Mouse (Mus musculus): Measurements from ENCODE around the gene Rhbdd1. TPM values are rescaled to one million over a fixed set of nuclear protein-coding genes. Genes with fewer than 3 reads are reported as not detected.
A peak's percentile ranks its signal among the peaks of the same experiment; 100 is the strongest.

The Rhbdd1 gene
- polyA plus RNA-seq, 1 experiment from 2014 or later, result 5.7 TPM

DNA sequence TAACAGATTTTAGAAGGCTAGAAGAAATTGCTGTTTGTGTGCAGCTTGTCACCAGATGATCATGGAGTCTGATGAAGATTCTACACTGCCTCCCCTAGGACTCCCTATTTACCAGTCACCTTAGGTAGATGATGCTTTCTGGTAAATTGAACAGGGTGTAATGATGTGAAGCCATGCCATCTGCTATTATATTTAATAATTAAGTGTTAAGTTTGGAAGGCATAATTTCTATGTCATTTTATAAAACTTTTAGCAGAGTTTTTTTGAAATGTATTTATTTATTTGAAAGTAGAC, 13.6 kb downstream of the Rhbdd1 start:
- Histone ChIP-seq H3K27me3 (no peaks in the 10 kb centered on the region), H3K4me3 (no peak overlapping the region), H3K9ac (no peak overlapping the region), H3K9me3 (replicated peaks) (no peaks in the 10 kb centered on the region), H3K4me2 (no peak overlapping the region), H3K36me3 (ENCODE audit: poor library complexity, severe bottlenecking) (no peaks in the 10 kb centered on the region), H3K27ac (no peak overlapping the region), H3K4me1 (peaks cover 27% of the 10 kb centered on the region)
- ATAC-seq, result peak; percentile 73

DNA sequence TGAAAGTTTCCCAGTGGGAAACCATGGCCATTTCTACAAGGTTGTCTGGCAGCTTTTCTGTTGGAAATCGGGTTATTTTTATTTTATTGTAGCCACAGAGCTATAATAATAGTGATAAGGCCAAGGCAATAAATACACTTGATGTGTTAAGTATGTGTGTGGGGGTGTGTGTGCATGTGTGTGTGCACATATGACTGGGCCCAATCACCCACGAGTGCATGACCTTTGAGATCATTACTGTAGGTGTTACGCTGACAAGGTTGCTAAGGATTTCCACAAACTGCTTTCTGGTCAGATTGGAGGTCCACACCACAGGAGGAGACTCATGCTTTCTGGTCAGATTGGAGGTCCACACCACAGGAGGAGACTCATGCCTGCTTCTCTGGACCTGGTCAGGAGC, 18.3 kb downstream of the Rhbdd1 start:
- no peak for ATAC-seq
- H3K4me3 ChIP-seq, result no peak overlapping the region
- no peaks in the 10 kb centered on the region for H3K27me3 ChIP-seq
- H3K9me3 ChIP-seq (replicated peaks), result no peaks in the 10 kb centered on the region
- no peaks in the 10 kb centered on the region for H3K36me3 ChIP-seq (ENCODE audit: poor library complexity, severe bottlenecking)
- no peak overlapping the region for H3K4me2 ChIP-seq
- H3K27ac ChIP-seq, result no peak overlapping the region
- WGBS, result 93% methylated on average over 3 of the region's 3 CpGs
- peaks cover 10% of the 10 kb centered on the region for H3K4me1 ChIP-seq
- no peak overlapping the region for H3K9ac ChIP-seq

DNA sequence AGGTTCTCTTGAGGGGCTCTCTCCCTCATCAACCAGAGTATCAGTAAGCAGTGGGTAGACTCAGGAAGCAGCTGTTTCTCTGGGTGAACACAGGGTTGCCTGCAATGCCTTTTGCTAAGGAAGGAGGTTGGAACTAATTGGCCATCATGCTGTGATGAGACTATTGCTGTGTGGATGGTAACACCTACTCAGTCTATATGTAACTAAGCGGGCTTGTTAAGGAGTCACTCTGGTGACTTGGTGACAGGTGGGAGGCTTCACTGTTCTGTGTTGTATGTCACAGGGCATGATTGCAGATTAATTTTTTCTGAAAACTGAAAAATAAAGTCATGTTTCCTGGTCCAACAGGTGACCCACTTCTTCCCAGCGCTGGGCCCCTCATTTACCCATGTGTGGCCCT, 36.8 kb downstream of the Rhbdd1 start:
- Histone ChIP-seq H3K36me3 (ENCODE audit: poor library complexity, severe bottlenecking) (no peaks in the 10 kb centered on the region), H3K4me2 (no peak overlapping the region), H3K9ac (no peak overlapping the region), H3K27me3 (no peaks in the 10 kb centered on the region), H3K4me3 (no peak overlapping the region), H3K27ac (no peak overlapping the region), H3K4me1 (peaks cover 10% of the 10 kb centered on the region), H3K9me3 (replicated peaks) (no peaks in the 10 kb centered on the region)
- 74% methylated on average over 2 of the region's 2 CpGs for WGBS
- ATAC-seq, result peak; percentile 59; the same call in 1 of the 2 replicates

DNA sequence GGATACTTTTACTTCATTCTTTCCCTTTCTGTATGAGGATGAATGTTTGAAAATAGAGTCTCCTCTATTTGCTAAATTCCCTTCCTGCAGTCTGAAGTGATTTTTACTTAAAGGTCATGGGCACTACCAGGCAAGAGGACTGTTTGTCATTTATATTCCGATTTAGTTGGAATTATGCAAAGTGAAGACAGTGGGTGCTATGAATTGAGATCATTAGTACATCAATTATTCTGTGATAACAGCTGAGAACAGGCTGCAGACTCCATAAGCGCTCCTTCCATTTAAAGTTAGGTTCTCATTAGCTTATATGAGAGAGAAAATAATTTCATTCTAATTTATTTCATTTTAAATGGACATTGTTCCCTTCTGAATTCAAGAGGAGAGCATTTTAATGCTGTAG, 37.5 kb downstream of the Rhbdd1 start:
- Histone ChIP-seq H3K4me1 (peaks cover 13% of the 10 kb centered on the region), H3K9ac (no peak overlapping the region), H3K27ac (no peak overlapping the region), H3K4me2 (no peak overlapping the region), H3K36me3 (ENCODE audit: poor library complexity, severe bottlenecking) (no peaks in the 10 kb centered on the region), H3K27me3 (no peaks in the 10 kb centered on the region), H3K9me3 (replicated peaks) (no peaks in the 10 kb centered on the region), H3K4me3 (no peak overlapping the region)
- peak; percentile 57; the same call in 1 of the 2 replicates for ATAC-seq
- WGBS, result 55% methylated on average over 2 of the region's 2 CpGs

DNA sequence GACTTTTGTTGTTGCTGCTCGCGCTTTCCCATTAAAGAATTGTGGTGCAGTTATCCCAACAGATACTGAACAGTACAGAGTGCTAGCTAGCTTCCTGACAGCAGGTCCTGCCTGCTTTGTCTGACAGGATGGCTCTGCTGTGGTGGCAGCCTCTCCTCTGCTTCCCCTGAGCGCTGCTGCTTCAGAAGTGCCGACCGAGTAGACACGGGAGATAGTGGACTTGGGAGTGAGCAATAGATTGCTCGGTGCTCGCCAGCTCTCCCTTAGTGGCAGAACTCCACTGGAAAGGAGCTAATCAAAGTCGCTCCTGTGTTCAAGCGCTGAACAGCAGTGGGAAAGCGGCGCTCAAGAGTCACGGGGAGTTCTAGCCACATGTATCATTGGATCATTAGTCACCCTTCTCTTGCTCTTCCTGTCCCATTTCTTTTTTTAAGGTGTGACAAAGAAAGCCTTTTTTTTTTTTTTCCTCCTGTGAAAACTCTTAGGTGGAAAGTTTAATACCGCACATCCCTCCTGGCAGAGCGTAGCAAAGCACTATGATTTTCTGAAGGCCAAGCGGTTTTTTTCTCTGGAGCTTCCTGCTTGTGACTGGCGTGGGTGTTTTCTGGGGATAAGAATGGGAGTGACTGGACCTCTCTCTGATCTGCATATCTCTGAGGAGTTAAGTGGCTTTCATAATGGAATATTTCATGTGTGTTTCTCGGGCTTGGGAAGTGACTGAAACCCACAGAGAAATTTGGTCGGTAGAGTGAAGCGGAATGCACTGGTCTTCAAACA, 42.8 kb downstream of the Rhbdd1 start:
- WGBS, result 66% methylated on average over 20 of the region's 20 CpGs
- Histone ChIP-seq H3K27ac (no peak overlapping the region; the same call in 1 of the 2 replicates), H3K4me2 (no peak overlapping the region), H3K9ac (no peak overlapping the region), H3K4me1 (peaks cover 33% of the 10 kb centered on the region), H3K27me3 (no peaks in the 10 kb centered on the region), H3K4me3 (no peak overlapping the region), H3K36me3 (ENCODE audit: poor library complexity, severe bottlenecking) (no peaks in the 10 kb centered on the region), H3K9me3 (replicated peaks) (no peaks in the 10 kb centered on the region)
- ATAC-seq, result peak; percentile 69

GRCm38 (mm10) chr1:82359648-82360026, 43.4 kb downstream of the Rhbdd1 start:
- no peak for ATAC-seq
- Histone ChIP-seq H3K4me1 (peaks cover 34% of the 10 kb centered on the region), H3K9ac (no peak overlapping the region), H3K9me3 (replicated peaks) (no peaks in the 10 kb centered on the region), H3K4me3 (no peak overlapping the region), H3K27ac (no peak overlapping the region), H3K4me2 (no peak overlapping the region), H3K36me3 (ENCODE audit: poor library complexity, severe bottlenecking) (no peaks in the 10 kb centered on the region), H3K27me3 (no peaks in the 10 kb centered on the region)
- 79% methylated on average over 1 of the region's 1 CpGs for WGBS

DNA sequence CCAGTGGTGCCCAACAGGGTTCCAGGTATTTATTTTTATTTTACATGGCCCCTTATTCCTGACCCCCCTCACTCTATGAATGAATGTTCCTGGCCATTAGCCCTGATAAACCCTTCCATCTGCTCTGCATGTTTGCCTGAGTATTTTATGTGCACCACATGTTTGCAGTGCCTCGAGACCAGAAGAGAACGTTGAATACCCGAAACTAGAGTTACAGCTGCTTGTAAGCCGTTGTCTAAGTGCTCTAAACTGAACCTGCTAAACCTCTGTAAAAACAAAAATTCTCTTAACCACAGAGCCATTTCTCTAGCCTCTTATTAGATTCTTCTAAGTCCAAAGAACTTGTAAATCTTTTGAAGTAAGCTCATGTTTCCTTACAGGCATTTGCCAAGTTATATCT, 45.0 kb downstream of the Rhbdd1 start:
- peaks cover 41% of the 10 kb centered on the region for H3K4me1 ChIP-seq
- H3K9ac ChIP-seq, result no peak overlapping the region
- no peaks in the 10 kb centered on the region for H3K36me3 ChIP-seq (ENCODE audit: poor library complexity, severe bottlenecking)
- H3K27me3 ChIP-seq, result no peaks in the 10 kb centered on the region
- 94% methylated on average over 4 of the region's 4 CpGs for WGBS
- no peaks in the 10 kb centered on the region for H3K9me3 ChIP-seq (replicated peaks)
- no peak overlapping the region for H3K27ac ChIP-seq
- ATAC-seq, result no peak
- H3K4me2 ChIP-seq, result no peak overlapping the region
- H3K4me3 ChIP-seq, result no peak overlapping the region

- Histone ChIP-seq H3K9ac (no peak overlapping the region), H3K27me3 (no peaks in the 10 kb centered on the region), H3K27ac (no peak overlapping the region; the same call in 1 of the 2 replicates), H3K4me2 (no peak overlapping the region), H3K4me3 (no peak overlapping the region), H3K36me3 (ENCODE audit: poor library complexity, severe bottlenecking) (no peaks in the 10 kb centered on the region), H3K9me3 (replicated peaks) (no peaks in the 10 kb centered on the region), H3K4me1 (peaks cover 41% of the 10 kb centered on the region)
- ATAC-seq, result no peak
- WGBS, result 87% methylated on average over 6 of the region's 6 CpGs
Measured at GRCm38 (mm10) chr1:82362165-82362564, 45.9 kb downstream of the Rhbdd1 start.

- H3K36me3 ChIP-seq (ENCODE audit: poor library complexity, severe bottlenecking), result no peaks in the 10 kb centered on the region
- no peak overlapping the region for H3K9ac ChIP-seq
- 69% methylated on average over 7 of the region's 7 CpGs for WGBS
- H3K27me3 ChIP-seq, result no peaks in the 10 kb centered on the region
- H3K27ac ChIP-seq, result 0 out of 2 replicates have a peak overlapping the region, but pooled peaks have one; percentile 5
- H3K4me1 ChIP-seq, result peaks cover 34% of the 10 kb centered on the region
- no peaks in the 10 kb centered on the region for H3K9me3 ChIP-seq (replicated peaks)
- ATAC-seq, result no peak
- H3K4me3 ChIP-seq, result no peak overlapping the region
- H3K4me2 ChIP-seq, result no peak overlapping the region
Measured at GRCm38 (mm10) chr1:82364047-82364446, 47.8 kb downstream of the Rhbdd1 start.

DNA sequence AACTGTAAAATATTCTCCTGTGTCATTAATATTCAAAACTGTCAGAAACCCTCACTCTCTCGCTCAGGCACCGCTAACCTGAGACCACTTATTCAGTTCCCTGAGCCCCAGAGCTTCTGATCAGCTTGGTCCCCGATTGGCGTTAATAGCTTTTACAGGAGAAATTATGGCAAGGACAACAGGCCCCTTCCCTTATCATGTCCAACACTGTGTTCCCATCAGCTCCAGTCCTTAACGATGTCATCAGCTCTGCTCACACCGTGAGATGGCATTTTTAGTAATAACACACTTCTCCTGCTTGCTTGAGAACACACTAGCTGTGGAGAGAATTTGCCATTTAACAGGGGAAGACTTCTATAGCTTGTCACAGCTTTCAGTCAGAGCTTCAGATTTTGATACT, 48.2 kb downstream of the Rhbdd1 start:
- no peak overlapping the region for H3K27ac ChIP-seq
- no peak for ATAC-seq
- WGBS, result 67% methylated on average over 6 of the region's 6 CpGs

DNA sequence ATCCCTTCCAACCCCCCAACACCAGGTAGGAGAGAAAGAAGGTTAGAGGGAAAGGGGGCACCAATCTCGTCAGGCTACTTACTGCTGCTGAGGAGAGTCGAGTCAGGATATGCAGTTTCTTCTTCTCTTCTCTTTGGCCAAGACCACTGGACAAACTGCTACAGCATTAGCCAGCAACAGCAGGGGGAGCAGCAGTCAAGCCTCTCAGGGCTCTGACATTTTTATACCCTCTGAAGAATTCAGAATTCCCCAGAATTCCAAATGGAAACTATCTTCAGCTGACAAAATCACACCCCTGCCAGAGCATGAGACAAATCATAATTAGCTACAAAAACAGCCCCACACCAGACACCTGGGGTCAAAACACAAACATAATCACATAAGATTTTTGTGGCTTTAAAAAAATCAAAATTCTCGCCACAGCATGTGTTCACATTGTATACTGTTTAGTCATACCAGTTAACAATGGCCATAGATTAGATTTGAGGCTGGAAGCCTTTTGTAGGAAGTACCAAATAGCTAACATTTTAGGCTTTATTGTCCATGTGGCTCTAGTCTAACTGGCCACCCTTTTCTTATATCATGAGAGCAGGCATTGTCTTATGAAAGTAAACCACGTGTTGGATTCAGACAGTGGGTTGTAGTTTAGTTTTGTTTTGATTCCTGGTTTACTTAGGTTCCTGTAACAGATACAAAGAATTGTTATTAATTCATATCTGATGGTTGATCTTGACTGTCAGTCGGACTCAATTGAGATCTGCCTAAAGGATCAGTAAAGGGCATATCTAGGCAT, 55.6 kb downstream of the Rhbdd1 start:
- Histone ChIP-seq H3K9me3 (replicated peaks) (no peaks in the 10 kb centered on the region), H3K4me3 (no peak overlapping the region), H3K4me2 (no peak overlapping the region), H3K27ac (no peak overlapping the region), H3K4me1 (no peaks in the 10 kb centered on the region), H3K27me3 (no peaks in the 10 kb centered on the region), H3K9ac (no peak overlapping the region), H3K36me3 (ENCODE audit: poor library complexity, severe bottlenecking) (no peaks in the 10 kb centered on the region)
- WGBS, result 75% methylated on average over 5 of the region's 5 CpGs
- no peak for ATAC-seq

More for the DNA sequence above, 48.2 kb downstream of the Rhbdd1 start:
- Histone ChIP-seq H3K4me1 (peaks cover 30% of the 10 kb centered on the region), H3K4me2 (no peak overlapping the region), H3K27me3 (no peaks in the 10 kb centered on the region), H3K36me3 (ENCODE audit: poor library complexity, severe bottlenecking) (no peaks in the 10 kb centered on the region), H3K9ac (no peak overlapping the region), H3K4me3 (no peak overlapping the region), H3K9me3 (replicated peaks) (no peaks in the 10 kb centered on the region)

DNA sequence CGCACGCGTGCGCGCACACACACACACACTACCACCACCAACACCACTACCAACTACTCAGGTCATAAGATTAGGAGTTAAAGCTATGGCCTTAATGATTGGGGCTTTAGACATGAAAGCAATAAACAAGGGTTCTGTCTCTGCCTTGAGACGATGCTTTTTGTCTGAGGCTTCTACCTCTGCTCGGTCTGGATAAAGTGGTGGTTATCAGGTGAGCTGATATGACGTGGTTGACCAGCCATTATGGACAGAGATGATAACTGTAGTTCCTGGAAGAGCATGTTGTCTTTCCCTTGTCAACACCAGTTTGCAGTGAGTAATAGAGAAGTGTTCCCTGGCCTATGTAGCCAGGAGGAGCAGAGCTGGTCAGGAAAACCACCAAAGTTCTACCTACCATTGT, 57.7 kb downstream of the Rhbdd1 start:
- Histone ChIP-seq H3K4me2 (no peak overlapping the region), H3K27me3 (no peaks in the 10 kb centered on the region), H3K9me3 (replicated peaks) (no peaks in the 10 kb centered on the region), H3K27ac (no peak overlapping the region), H3K4me3 (no peak overlapping the region), H3K36me3 (ENCODE audit: poor library complexity, severe bottlenecking) (no peaks in the 10 kb centered on the region), H3K9ac (no peak overlapping the region), H3K4me1 (no peaks in the 10 kb centered on the region)
- 95% methylated on average over 8 of the region's 8 CpGs for WGBS
- no peak for ATAC-seq
